Comparison of ENCODE assay signal across 30 mouse cellular contexts in the genomic region with DNA sequence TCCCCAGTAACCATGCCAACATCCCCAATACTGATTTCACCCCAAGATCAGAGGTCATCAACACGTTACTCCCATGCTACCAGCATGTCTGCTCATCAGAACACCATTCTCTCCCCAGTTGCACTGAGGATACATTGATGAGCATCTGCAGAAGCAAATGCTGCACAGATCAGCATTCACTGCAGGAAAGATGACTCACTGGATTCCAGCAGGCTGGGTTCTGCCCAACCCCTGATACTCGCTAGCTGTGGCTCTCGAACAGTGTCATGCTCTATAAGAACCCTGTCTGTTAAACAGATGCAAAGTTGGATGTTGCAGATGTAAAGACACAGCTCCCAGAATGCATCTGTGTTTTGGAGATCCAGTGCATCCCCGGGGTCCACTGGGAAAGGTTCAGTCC.
DNase-seq lines count a peak whose midpoint lies in the region; ATAC-seq lines count a peak whose summit lies in the region.
"Had no signal": no experiment of that assay in that cellular context is flagged by ENCODE, and none has a peak within 500 bp of the region (broad histone marks: within the 10 kb centered on the region; RNA-seq: fewer than 3 reads in every experiment).

No protein-coding gene starts in this region.

- no peak overlapping the region for H3K27ac ChIP-seq in limb, embryonic 15.5 days
- H3K27ac ChIP-seq: forebrain, embryonic 13.5 days; gastrocnemius, adult 2 months; heart, adult 2 months; hindbrain, embryonic 10.5 days; left cerebral cortex, adult 2 months; liver, embryonic 13.5 days; midbrain, embryonic 13.5 days; neural tube, embryonic 15.5 days had no signal

- H3K27me3 ChIP-seq in limb, embryonic 15.5 days, result peaks cover 61% of the 10 kb centered on the region
- H3K27me3 ChIP-seq: forebrain, embryonic 13.5 days; heart, embryonic 12.5 days; liver, embryonic 13.5 days; midbrain, embryonic 13.5 days; neural tube, embryonic 15.5 days had no signal

- no peak overlapping the region for H3K9ac ChIP-seq in limb, embryonic 15.5 days
- H3K9ac ChIP-seq: forebrain, embryonic 13.5 days; heart, embryonic 12.5 days; liver, embryonic 13.5 days; midbrain, embryonic 13.5 days; neural tube, embryonic 15.5 days had no signal

- intact Hi-C loops in left cerebral cortex, postnatal 36 days (cut with DNase I), result no loop called here

- H3K9me3 ChIP-seq in limb, embryonic 15.5 days, result no peaks in the 10 kb centered on the region
- H3K9me3 ChIP-seq: forebrain, embryonic 13.5 days; heart, embryonic 12.5 days; hindbrain, embryonic 10.5 days; liver, embryonic 13.5 days; midbrain, embryonic 13.5 days; neural tube, embryonic 15.5 days had no signal

- peak; percentile 71 for ATAC-seq in frontal cortex, adult (ENCODE audit: low TSS enrichment)
- peak; percentile 32; the same call in 1 of the 2 replicates for ATAC-seq in limb, embryonic 15.5 days (ENCODE audit: insufficient number of reproducible peaks, low FRiP score, low TSS enrichment, low read depth)
- ATAC-seq: CD4-positive, CD25-positive, alpha-beta regulatory T cell, adult 4 months; forebrain, embryonic 13.5 days; hindbrain, embryonic 16.5 days; lung, postnatal 0 days; midbrain, embryonic 13.5 days had no signal

- no peaks in the 10 kb centered on the region for H3K36me3 ChIP-seq in limb, embryonic 15.5 days
- H3K36me3 ChIP-seq: heart, embryonic 12.5 days; hindbrain, embryonic 10.5 days; liver, embryonic 13.5 days; midbrain, embryonic 13.5 days; neural tube, embryonic 15.5 days had no signal

- H3K4me2 ChIP-seq in limb, embryonic 15.5 days, result no peak overlapping the region
- H3K4me2 ChIP-seq: forebrain, embryonic 13.5 days; heart, embryonic 12.5 days; liver, embryonic 13.5 days; midbrain, embryonic 13.5 days; neural tube, embryonic 15.5 days had no signal

- H3K4me3 ChIP-seq in limb, embryonic 15.5 days, result no peak overlapping the region
- H3K4me3 ChIP-seq: forebrain, embryonic 13.5 days; gastrocnemius, adult 2 months; heart, adult 2 months; heart, embryonic 12.5 days; hindbrain, embryonic 10.5 days; left cerebral cortex, adult 2 months; liver, embryonic 13.5 days; megakaryocyte, embryonic 14.5 days; midbrain, embryonic 13.5 days; neural tube, embryonic 15.5 days had no signal

- no peak for DNase-seq in frontal cortex, postnatal 14 days (ENCODE audit: low spot score in 2 of 2)
- DNase-seq in left cerebral cortex, adult 11 months (ENCODE audit: low spot score), result peak; percentile 11
- DNase-seq in left cerebral cortex, postnatal 36 days (ENCODE audit: low spot score in 2 of 2), result no peak
- DNase-seq in Muller cell, postnatal 12 days (ENCODE audit: inconsistent ontology term), result peak; percentile 71
- no peak for DNase-seq in ovary, postnatal 36 days (ENCODE audit: low spot score)
- DNase-seq in gastrocnemius, adult 18-20 months (ENCODE audit: low spot score), result no peak
- DNase-seq: adrenal gland, adult 8-10 months; cerebellum, adult 8-10 months; cerebellum, postnatal 25 days; gastrocnemius, adult 2 months; heart, adult 2 months; kidney, adult 2 months; kidney, postnatal 4 days; liver, embryonic 13.5 days; lung, adult 18-20 months; lung, postnatal 4 days; thymus, adult 2 months; thymus, postnatal 36 days had no signal

- peaks cover 9% of the 10 kb centered on the region for H3K4me1 ChIP-seq in limb, embryonic 15.5 days
- H3K4me1 ChIP-seq: hindbrain, embryonic 10.5 days; liver, embryonic 13.5 days had no signal

- WGBS in limb, embryonic 15.5 days, result 63% methylated on average over 4 of the region's 4 CpGs

Comparison
In these comparisons a context has a peak if more than half of its experiments do, and no peak if none do; other contexts are left out.
1. DNase-seq: peak in left cerebral cortex, adult 11 months (single experiment) and Muller cell, postnatal 12 days (single experiment); none in frontal cortex, postnatal 14 days (0 of 2), left cerebral cortex, postnatal 36 days (0 of 2), ovary, postnatal 36 days (single experiment) and gastrocnemius, adult 18-20 months (single experiment).